Mouse (Mus musculus) ES-CJ7 (cell line): ENCODE results near the gene Slc22a1.
"Not testable (repeated sequence)": the region's sequence is repeated elsewhere in the genome, so short reads cannot be mapped to it uniquely, and the experiment has no call there.

Experiments used
- DNase-seq: peaks from one replicate; pipeline ENCODE4 v3.0.0; 2011; ENCODE audit warnings: low read depth, low spot score

The Slc22a1 gene

DNA sequence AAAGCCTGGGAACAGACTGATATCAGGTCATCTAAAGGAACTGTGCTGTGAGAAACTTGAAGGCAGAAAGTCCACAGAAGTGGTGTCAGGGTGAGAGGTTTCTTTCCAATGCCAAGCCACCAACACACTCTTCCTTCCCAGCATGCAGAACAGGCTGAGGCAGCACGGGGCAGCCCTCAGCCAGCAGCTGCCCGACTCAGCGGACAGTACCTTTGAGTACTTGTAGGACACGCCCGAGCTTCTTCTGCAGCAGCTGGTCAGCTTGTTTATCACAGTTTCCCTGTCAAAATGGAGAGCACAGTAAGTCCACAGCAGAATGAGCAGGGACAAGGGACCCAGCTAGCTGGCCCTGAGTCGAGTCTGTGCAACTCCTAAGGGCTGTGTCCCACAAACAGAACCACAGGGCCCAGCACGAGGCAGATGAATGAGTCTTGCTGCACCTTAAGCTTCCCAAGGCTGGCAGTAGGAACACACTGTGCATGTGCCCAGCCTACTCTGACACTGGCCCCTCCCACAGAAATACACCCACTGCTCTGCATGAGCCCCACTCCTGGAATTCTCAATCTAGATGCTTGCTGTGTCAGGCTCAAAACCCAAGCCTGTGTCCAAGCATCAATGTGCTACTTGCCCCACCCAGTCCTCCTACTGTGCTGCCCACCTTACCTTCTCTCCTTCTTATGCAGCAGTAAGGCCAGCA, 9.4 kb upstream of the Slc22a1 start:
- no peak for DNase-seq

DNA sequence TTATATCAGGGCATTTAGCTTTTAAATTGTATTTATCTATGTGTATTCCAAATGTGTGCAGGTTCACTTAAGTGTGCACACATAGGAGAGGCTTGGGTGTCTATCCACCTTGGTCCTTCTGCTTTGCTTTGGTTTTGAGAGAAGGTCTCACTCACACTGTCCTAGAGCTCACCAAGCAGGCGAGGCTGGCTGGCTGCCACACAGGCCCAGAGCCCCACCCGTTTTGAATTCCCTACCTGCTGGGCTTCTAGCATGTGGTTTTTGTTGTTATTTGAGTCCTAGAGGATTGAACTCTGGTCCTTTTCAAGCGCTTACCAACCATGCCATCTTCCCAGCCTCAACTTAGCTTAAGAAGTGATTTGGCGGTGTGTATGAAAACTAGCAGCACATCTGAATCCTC, 8.8 kb upstream of the Slc22a1 start:
- DNase-seq: no peak

DNA sequence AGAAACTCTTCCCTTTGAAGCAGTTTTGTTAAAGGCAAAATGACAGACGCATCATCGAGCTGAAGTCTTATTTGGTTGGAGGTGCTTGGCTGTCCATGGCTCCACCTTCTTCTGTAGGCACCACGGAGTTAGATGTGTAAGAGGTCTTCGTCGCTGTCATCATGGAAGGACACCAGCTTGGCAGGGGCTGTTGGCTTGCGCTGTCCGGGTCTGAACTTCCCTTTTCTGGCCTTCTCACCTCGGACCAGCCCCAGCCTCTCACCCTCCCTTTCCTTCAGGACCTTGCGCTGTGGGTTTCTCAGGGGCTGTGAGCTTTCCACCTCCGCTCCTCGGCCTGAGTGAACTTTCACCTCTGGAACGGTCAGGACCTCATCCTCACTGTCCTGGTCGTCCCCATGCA, 8.0 kb upstream of the Slc22a1 start:
- DNase-seq: no peak

DNA sequence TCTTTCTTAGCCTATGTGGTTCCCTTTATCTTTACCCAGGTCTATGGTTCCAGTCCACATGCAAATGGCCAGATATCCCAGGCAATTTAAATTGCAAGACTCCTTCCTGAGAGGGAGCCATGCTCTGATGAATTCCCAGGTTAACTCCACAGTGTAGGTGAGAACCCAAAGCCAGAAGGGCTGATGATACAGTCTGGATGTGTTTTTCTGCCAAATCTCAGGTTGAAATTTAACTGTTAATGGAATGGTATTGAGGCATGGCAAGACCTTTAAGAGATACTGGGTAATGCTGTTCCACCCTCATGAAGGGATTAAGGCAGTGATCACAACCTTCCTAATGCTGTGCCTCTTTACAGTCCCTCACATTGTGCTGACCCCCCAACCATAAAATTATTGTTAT, 2.6 kb upstream of the Slc22a1 start:
- no peak for DNase-seq

DNA sequence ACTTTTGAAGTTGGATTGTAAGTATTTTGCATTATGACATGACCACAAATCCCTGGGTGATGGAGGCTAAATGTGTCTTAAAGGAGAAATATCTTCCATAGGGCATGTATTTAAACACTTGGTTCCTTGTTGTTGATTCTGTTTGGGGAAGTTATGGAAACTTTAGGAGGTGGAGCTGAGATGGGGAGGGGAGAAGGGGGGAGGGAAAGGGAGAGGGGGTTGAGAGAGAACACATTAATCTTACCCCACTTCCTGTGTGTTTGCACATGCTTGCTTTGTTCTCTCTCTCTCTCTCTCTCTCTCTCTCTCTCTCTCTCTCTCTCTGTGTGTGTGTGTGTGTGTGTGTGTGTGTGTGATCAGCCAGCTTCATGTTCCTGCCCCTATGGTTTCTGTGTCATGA, 1.5 kb upstream of the Slc22a1 start:
- DNase-seq: no peak

DNA sequence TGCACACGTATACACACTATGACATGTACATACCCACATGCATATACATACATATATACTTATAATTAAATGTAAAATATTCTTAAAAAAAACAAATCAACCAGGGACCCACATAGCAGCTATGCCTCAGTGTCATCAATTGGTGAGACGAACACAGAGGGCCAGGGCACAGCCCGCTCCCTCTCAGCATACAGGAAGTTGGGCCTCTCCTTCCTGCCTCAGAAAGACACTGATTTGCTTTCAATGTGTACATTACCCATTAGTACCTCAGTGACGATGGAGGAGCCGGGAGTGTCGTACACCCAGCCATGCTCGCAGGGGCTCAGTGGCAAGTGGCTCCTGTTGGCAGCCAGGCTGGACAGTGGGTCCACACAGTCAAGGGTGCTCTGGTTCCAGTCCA, 649 bp downstream of the Slc22a1 start:
- DNase-seq: not testable (repeated sequence)

DNA sequence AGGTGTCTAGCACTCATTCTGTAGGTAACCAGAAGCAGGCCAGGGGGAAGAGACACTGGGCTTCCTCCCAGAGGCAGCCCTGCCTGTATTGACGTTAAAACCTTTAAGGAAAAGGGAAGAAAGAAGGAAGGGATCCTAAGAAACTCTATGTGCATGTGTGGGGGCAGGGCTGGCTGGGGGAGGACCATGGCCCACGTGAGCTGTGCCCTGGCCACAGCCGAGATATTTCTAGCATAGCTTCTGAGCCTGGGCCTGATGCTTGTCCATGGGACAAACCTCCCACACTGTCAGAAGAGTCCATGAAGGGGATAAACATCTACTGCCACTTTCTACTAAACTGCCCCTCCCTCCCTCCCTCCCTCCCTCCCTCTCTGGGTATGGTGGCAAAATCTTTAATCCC, 1.8 kb downstream of the Slc22a1 start:
- no peak for DNase-seq

DNA sequence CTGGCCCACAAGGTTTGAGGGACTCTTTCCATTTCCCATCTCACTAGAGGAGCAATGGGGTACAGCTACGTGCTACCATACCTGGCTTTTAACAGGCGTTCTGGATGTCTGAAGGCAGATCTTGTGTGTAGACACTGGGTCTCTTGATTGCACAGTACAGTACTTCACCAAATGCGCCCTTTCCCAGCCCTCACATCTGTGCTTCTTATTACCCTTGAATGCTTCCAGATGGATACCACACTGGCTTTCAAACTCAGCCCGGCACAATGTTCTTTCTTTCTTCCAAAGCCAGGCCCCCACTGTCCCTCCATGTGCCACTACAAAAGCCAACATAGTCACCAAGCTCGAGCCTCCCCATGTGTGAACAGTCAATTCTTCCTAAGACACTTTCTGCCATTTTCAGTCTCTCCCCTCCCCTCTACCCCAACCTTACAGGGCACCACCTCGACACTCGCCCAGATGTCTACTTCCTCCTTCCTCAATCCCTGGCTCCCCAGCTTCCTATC, 3.3 kb downstream of the Slc22a1 start:
- DNase-seq: no peak

DNA sequence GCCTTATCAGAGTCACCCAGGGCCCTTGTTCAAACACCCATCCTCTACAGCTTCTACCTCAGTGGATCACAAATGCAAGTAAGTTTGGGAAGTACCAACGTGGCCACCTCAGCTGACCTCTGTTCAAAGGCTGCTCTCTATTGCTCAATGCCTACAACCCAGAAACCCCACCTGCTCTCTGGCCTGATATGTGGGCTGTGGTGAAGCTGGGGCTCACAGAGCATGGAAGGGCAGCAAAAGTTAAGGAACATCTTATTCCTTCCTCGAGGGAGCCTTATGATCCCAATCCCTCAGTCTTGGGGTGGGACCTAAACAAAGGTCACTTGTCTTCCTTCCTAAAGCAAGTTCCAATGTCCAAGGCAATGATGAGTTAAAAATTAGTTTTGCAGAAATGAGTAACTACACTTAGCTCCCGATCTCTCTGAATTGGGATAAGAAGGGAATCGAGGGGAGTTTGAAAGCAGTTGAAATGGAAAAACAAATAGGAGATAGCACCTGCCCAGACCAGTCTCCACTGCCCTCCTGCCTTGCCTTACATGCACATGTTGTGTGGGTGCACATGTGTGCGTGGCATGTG, 4.5 kb downstream of the Slc22a1 start:
- no peak for DNase-seq

DNA sequence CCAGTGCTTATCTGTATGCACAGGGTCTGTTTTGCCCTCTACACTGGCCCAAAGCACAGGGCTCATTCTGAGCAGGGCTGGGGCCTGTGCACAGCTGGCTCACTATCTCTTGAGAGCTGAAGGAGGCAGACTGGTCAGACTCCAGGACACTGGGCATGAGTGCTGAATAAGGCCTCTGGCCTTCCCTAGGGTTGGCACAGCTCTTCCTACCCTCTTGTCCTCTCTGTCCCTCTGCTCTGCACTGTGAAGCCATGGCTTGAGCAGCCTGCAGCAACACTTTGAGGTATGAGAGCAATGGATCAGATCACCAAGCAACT, 6.3 kb downstream of the Slc22a1 start:
- DNase-seq: no peak

DNA sequence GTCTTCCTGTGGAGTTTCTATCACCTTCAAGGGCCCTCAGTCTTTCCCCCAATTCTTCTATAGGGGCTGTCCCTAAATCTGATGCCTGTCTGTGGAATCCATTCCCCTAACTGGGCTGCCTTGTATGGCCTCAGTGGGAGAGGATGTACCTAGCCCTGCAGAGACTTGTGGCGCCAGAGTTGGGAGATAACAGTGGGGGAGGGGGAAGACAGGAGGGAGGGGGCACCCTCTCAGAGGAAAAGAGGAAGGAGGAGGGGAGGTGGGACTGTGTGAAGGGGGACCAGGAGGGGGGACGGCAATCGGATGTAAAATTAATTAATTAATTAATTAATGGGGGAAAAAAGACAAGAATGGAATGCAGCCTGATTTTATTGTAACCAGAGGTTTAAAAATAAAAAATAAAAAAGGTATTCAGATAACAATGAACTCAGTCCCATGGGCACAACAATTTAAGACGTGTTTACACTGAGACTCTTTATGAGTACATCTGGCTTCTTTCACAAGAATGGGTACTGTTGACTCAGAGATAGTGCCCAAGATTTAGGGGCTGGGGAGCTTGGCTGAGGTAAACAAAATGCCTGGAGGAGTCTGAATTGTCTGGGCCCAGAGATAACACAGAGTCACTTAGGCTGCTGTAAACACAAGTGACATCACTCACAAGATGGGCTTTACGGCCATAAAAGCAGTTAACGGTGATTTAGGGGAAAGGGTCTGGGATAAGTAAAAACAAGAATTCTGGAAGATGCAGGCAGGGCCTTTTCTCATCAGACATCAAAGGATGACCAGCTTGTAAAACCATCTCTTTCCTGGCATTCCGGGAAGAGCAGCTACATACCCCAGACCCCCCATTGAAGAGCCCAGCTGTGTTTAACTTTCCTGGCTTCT, 6.9 kb downstream of the Slc22a1 start:
- no peak for DNase-seq

DNA sequence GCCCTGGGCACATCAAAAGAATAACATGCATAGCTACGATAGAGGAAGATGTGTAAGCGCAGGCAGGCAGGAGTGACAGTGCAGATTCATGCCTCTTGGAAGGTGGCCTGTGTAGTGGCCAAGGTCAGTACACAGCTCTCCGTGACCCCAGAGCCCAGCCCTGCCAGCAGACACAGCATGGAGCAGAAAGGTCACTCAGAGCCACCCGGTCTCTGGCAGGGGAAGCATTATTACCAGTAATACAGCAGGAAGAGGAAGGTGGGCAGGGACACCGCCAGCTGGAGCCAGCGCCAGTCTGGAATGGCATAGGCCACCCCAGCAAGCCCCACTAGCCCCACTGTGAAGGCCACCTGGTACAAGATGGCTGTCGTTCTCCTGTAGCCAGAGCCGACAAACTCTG, 11.5 kb downstream of the Slc22a1 start:
- no peak for DNase-seq

DNA sequence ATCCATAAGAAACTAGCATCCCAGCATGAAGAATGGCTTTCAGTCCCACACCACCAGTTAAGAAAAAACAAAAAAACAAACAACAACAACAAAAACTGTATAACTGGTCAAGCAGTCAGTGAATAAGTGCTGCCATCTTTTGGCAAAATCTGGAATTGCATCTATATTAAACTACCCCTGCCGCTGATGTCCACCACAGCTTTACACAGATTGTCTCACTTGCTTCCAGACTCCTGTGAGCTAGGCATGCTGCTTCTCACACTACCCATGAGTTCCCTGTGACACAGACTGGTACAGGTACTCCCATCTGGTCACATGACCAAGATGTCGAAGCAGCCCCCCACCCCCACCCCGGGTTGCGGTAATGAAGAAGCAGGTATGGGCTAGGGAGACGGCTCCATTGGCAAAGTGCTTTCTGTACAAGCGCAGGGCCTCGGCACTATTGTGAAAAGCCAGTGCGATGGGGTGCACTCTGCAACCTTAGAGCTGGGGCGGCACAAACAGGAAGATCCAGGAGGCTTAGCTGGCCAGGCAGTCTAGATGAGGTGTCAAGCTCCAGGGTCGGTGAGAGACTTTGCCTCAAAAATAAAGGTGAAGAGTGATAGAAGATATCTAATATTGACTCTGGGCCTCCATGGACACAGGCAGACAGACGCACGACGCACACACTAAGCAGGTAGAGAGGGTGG, 14.9 kb downstream of the Slc22a1 start:
- peak; percentile 20 for DNase-seq

DNA sequence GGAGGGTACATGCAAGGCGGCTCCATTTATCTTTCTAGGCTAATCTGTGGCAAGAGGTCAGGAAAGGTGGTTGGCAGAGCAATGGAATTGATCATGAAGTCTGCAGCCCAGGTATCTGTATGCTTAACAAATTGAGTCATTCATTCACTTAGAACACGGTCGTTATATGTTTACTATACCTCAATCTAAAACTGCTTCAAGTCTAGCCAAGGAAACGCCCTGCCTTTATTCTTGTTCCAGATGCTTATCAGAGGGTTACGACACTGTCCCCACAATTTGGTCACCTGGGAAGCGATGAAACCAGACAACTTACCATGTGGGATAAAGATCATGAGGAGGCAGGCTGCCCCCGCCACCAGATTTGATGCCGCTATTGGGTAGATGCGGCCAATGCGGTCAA, 16.4 kb downstream of the Slc22a1 start:
- DNase-seq: no peak

DNA sequence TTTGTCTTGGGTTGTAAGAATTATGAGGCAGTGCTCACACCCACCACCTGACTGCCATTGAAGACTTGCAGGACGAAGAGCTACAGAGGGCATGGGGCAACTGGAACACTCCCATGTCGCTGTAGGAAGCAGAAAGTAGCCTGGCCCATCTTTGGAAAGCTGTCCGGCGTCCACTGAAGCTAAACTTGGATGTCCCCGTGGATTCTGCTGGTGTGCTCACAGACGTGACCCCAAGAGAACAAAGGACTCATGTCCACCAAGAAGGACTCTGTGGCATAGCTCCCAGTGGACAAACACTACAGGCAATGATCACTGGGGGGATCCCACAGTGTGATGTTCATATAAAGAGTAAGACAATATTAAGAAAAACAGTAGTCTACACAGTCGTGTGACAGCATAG, 16.8 kb downstream of the Slc22a1 start:
- no peak for DNase-seq

DNA sequence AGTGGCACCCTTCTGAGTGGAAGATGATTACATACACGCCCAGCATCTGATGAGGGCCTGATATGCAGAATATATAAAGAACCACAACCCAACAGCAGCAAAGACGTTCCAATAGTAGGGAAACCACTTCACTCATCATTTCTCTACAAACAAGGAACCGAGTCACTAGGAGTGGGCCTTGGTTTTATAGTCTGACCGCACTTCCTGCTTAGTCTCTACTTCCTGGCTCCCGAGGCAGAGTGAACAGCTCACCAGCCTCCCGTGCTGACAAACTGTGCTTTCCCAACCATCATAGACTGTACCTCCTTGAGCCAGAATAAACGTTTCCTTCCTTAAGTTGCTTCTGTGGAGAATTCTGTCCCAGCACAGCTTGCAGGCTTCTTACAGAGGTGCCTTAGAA, 19.8 kb downstream of the Slc22a1 start:
- no peak for DNase-seq

DNA sequence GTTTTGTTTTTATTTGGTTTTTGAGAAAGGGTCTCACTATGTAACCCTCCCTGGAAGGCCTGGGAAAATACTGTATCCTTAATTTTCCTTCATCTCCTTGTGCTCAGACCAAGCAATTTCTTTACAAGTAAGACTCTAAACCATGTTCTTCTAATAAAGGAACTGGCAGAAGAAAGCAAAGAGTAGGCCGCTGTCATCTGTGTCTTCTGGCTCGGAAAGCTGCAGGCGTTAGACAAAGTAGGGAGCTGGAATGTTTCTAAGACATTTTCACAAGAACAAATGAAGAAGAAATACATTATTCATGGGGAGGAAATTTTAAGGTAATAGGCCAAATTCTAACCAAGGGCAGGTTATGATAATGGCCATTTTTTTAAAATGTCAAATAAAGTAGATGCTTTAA, 21.6 kb downstream of the Slc22a1 start:
- DNase-seq: no peak

DNA sequence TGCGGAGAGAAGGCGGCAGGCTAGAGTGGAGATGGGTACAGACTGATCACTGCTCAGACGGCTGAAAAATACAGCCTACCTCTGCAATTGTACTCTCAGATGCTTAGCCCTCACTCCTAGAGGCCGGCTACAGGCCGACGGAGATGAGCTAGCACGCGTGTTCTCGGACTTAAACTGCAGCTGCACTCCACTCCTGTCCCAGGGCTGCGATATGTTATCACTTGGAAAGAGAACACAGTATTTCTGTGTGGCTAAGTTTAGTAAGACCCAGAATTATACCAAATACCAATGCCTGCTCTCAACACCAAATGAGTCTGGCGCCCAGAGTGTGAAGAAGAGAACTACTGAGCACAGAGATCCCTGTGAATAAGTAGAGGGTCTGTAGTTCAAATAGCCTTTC, 23.0 kb downstream of the Slc22a1 start:
- DNase-seq: no peak

DNA sequence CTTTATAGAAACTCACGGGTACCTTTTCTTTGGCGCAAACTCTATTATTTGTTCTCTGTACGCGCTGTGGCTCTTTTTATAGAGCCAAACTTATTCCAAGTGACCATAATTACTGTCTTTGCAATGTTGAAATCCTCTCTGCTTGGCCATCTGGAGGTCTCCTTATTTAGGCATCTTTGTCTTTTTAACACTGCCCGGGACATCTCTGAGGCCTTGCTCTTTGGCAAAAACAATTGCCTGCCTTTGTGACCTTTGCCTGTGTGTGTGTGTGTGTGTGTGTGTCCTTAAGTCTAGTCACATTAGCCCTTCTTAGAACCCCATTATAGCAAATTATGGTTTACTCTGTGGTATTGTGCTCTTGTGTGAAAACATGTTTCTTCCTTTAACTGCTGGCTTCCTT, 30.2 kb downstream of the Slc22a1 start:
- DNase-seq: no peak

DNA sequence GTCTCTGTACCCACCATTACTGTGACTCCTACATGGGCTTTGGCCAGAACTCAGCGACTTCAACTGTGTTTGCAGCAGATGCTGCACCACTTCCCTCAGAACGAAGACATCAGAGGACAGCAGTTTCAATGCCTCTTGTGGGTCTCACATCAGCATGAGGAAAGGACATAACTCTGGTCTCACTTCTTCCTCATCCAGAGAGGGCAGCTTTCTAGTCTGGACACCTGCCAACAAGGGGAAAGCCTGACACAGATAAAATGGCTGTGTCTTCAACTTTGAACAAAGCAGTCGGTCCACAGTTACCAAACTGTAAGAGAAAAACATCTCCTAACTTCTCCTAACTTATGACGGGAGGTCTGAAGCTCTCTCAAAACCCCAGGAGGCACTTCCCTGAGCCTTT, 34.5 kb downstream of the Slc22a1 start:
- DNase-seq: no peak

DNA sequence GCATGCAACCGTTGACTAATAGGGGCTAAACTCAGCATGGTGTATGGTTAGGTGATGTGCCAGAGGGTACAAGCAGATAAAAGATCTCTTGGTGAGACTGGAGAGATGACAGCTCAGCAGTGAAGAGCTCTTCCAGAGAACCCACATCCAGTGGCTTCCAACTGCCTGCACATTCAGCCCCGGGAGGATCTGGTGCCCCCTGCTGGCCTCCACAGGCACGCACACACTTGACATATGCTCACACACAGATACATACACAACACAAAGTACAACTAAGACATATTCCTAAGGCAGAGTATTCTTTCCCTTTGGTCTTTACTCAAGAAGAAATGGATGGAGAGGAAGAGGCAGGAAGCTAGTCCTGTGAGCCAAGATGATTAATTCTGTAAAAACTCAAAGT, 36.0 kb downstream of the Slc22a1 start:
- DNase-seq: peak; percentile 11

DNA sequence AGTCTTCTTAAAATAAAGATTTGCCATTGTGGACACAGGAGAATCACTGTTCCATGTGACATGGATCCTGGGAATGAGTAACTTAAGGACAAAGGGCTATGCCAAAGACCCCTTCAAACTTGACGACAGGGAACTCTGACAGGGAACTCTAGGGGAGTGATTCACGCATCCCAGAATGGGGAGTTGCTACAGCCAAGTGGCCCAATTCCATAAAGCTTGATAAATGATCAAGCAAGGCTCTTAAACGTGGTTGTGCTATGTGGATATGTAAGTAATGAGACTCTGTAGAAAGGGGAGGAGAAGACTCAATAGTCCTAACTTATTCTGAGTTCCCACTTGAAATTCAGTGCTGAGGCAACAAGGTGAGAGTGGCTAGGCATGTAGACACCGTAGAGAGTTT, 40.8 kb downstream of the Slc22a1 start:
- no peak for DNase-seq
